Mouse (Mus musculus) CH12.LX (cell line): ENCODE results near the gene Ric8a. TPM values are rescaled to one million over a fixed set of nuclear protein-coding genes. Genes with fewer than 3 reads are reported as not detected.

Source experiments
- DNase-seq: peaks from one replicate; pipeline ENCODE4 v3.0.0-alpha.2; 2013; ENCODE audit errors: extremely low read depth
- H3K27ac ChIP-seq: 2 replicates; pipeline ENCODE4 v1.5.1; 2012; ENCODE audit warnings: low read depth, mild to moderate bottlenecking, control low read depth, moderate library complexity; ENCODE audit not compliant: insufficient read depth
- H3K27me3 ChIP-seq: replicated peaks from 2 replicates; pipeline ENCODE3; 2012; ENCODE audit warnings: inconsistent platforms
- H3K36me3 ChIP-seq, 2 experiments: replicated peaks in 1 of 2; 2 replicates each; pipeline versions ENCODE3 to v1.6.1; 2012; ENCODE audit warnings: inconsistent platforms in 1 of 2, low read length in 1 of 2, mild to moderate bottlenecking in 1 of 2, mixed read lengths in 1 of 2, moderate library complexity in 1 of 2; ENCODE audit not compliant: control insufficient read depth in 1 of 2, insufficient read depth in 1 of 2
- H3K4me1 ChIP-seq, 2 experiments: 2 replicates each; pipeline ENCODE4 v1.6.1; 2012; ENCODE audit warnings: inconsistent platforms in 1 of 2, moderate library complexity in 1 of 2; ENCODE audit not compliant: insufficient read depth in 2 of 2, control insufficient read depth in 1 of 2
- H3K4me2 ChIP-seq: 2 replicates; pipeline ENCODE4 v1.6.1; 2012; ENCODE audit warnings: low read depth, mild to moderate bottlenecking, control low read depth; ENCODE audit not compliant: poor library complexity, insufficient read depth, severe bottlenecking
- H3K4me3 ChIP-seq, 3 experiments: fragments of 150-350 bp in 1 of 3; sonication (generic) in 1 of 3; replicated peaks in 1 of 3; 2 replicates each; pipeline versions ENCODE3 to v1.5.1; 2011 to 2012; ENCODE audit warnings: low read depth in 2 of 3, low read length in 2 of 3, mild to moderate bottlenecking in 2 of 3, moderate library complexity in 2 of 3, control low read depth in 1 of 3, improper control_type of control experiment in 1 of 3, inconsistent platforms in 1 of 3, mixed read lengths in 1 of 3; ENCODE audit not compliant: poor library complexity in 1 of 3
- H3K79me2 ChIP-seq: replicated peaks from 2 replicates; pipeline ENCODE4 v1.6.1; 2012; ENCODE audit warnings: mild to moderate bottlenecking, moderate library complexity; ENCODE audit not compliant: control insufficient read depth, poor library complexity, insufficient read depth, severe bottlenecking; ENCODE audit errors: extremely low read depth
- H3K9ac ChIP-seq: 2 replicates; pipeline ENCODE4 v1.6.1; 2012; ENCODE audit warnings: low read depth, mild to moderate bottlenecking, control low read depth, moderate library complexity; ENCODE audit not compliant: insufficient read depth
- H3K9me3 ChIP-seq: replicated peaks from 2 replicates; pipeline ENCODE3; 2012; ENCODE audit warnings: low read length, inconsistent platforms, mixed read lengths
- CHD1 ChIP-seq: IDR thresholded peaks from 2 replicates; pipeline ENCODE4 v1.6.1; 2012; ENCODE audit warnings: low read depth, low read length, improper control_type of control experiment, inconsistent platforms
- CHD2 ChIP-seq: IDR thresholded peaks from 2 replicates; pipeline ENCODE4 v1.6.1; 2011; ENCODE audit warnings: low read length, improper control_type of control experiment
- CTCF ChIP-seq, 2 experiments: IDR thresholded peaks in 1 of 2; conservative IDR thresholded peaks in 1 of 2; 2 replicates each; pipeline ENCODE4 v1.5.1; 2011 to 2012; ENCODE audit warnings: low read depth in 2 of 2, low read length in 2 of 2, improper control_type of control experiment in 1 of 2, inconsistent platforms in 1 of 2, mild to moderate bottlenecking in 1 of 2, moderate library complexity in 1 of 2
- E2F4 ChIP-seq: IDR thresholded peaks from 2 replicates; pipeline ENCODE4 v1.6.1; 2011; ENCODE audit warnings: low read depth, low read length, improper control_type of control experiment; ENCODE audit not compliant: insufficient replicate concordance
- ELF1 ChIP-seq: IDR thresholded peaks from 2 replicates; pipeline ENCODE4 v1.6.1; 2014; ENCODE audit warnings: low read depth, mild to moderate bottlenecking, inconsistent platforms, low read length, improper control_type of control experiment
- GABPA ChIP-seq: IDR thresholded peaks from 2 replicates; pipeline ENCODE4 v1.6.1; 2012; ENCODE audit warnings: low read depth, low read length, improper control_type of control experiment, inconsistent platforms; ENCODE audit not compliant: insufficient replicate concordance
- IRF4 ChIP-seq: IDR thresholded peaks from 2 replicates; pipeline ENCODE4 v1.6.1; 2014; ENCODE audit warnings: low read depth, mild to moderate bottlenecking, inconsistent platforms, low read length, improper control_type of control experiment
- MAFK ChIP-seq: IDR thresholded peaks from 2 replicates; pipeline ENCODE4 v1.6.1; 2011; ENCODE audit warnings: low read length, improper control_type of control experiment; ENCODE audit not compliant: insufficient replicate concordance
- MAX ChIP-seq: IDR thresholded peaks from 2 replicates; pipeline ENCODE4 v1.6.1; 2011; ENCODE audit warnings: low read length, improper control_type of control experiment
- MAZ ChIP-seq: IDR thresholded peaks from 2 replicates; pipeline ENCODE4 v1.6.1; 2012; ENCODE audit warnings: low read depth, mild to moderate bottlenecking, inconsistent platforms, low read length, improper control_type of control experiment, moderate library complexity
- MXI1 ChIP-seq: IDR thresholded peaks from 2 replicates; pipeline ENCODE4 v1.6.1; 2011; ENCODE audit warnings: mild to moderate bottlenecking, low read depth, low read length, improper control_type of control experiment
- MYC ChIP-seq: IDR thresholded peaks from 2 replicates; pipeline ENCODE4 v1.6.1; 2011; ENCODE audit warnings: low read depth, mild to moderate bottlenecking, improper control_type of control experiment, low read length
- NRF1 ChIP-seq: IDR thresholded peaks from 2 replicates; pipeline ENCODE4 v1.6.1; 2014; ENCODE audit warnings: low read depth, mild to moderate bottlenecking, inconsistent platforms, low read length, improper control_type of control experiment, moderate library complexity
- PAX5 ChIP-seq: IDR thresholded peaks from 2 replicates; pipeline ENCODE4 v1.6.1; 2012; ENCODE audit warnings: low read length, inconsistent platforms, mixed read lengths
- POLR2A ChIP-seq: IDR thresholded peaks from 2 replicates; pipeline ENCODE4 v1.6.1; 2011; ENCODE audit warnings: low read depth, mild to moderate bottlenecking, improper control_type of control experiment, low read length
- RAD21 ChIP-seq: IDR thresholded peaks from 2 replicates; pipeline ENCODE4 v1.6.1; 2011; ENCODE audit warnings: low read depth, mild to moderate bottlenecking, low read length, improper control_type of control experiment, moderate library complexity
- RCOR1 ChIP-seq: conservative IDR thresholded peaks from 2 replicates; pipeline ENCODE4 v1.6.1; 2012; ENCODE audit warnings: low read depth, mild to moderate bottlenecking, inconsistent platforms, low read length, improper control_type of control experiment
- SIN3A ChIP-seq: IDR thresholded peaks from 2 replicates; pipeline ENCODE4 v1.6.1; 2012; ENCODE audit warnings: low read length, improper control_type of control experiment, inconsistent platforms
- SMC3 ChIP-seq: IDR thresholded peaks from 2 replicates; pipeline ENCODE4 v1.6.1; 2011; ENCODE audit warnings: low read depth, low read length, improper control_type of control experiment
- TBP ChIP-seq: conservative IDR thresholded peaks from 2 replicates; pipeline ENCODE4 v1.6.1; 2011; ENCODE audit warnings: low read depth, low read length, improper control_type of control experiment
- TCF12 ChIP-seq: IDR thresholded peaks from 2 replicates; pipeline ENCODE4 v1.6.1; 2014; ENCODE audit warnings: low read depth, mild to moderate bottlenecking, inconsistent platforms, low read length, improper control_type of control experiment
- USF1 ChIP-seq: IDR thresholded peaks from 2 replicates; pipeline ENCODE4 v1.6.1; 2014; ENCODE audit warnings: low read depth, mild to moderate bottlenecking, inconsistent platforms, low read length, improper control_type of control experiment
- ZC3H11A ChIP-seq: IDR thresholded peaks from 2 replicates; pipeline ENCODE4 v1.6.1; 2012; ENCODE audit warnings: low read depth, mild to moderate bottlenecking, inconsistent platforms, low read length, improper control_type of control experiment
- ZKSCAN1 ChIP-seq: IDR thresholded peaks from 2 replicates; pipeline ENCODE4 v1.6.1; 2012; ENCODE audit warnings: low read depth, inconsistent platforms, low read length, improper control_type of control experiment, borderline replicate concordance
- ZMIZ1 ChIP-seq: IDR thresholded peaks from 2 replicates; pipeline ENCODE4 v1.6.1; 2012; ENCODE audit warnings: low read depth, mild to moderate bottlenecking, inconsistent platforms, low read length, improper control_type of control experiment
- ZNF384 ChIP-seq: IDR thresholded peaks from 2 replicates; pipeline ENCODE4 v1.6.1; 2012; ENCODE audit warnings: low read depth, low read length, improper control_type of control experiment, inconsistent platforms
- dilution Hi-C: fragments of 300-500 bp; cut with MboI; formaldehyde crosslinking; loops from 2 replicates; pipeline ENCODE4 v1.14.3; 2020; ENCODE audit warnings: low sequenced_read_pairs; ENCODE audit not compliant: extremely low pct_unique_long_range_greater_than_20kb, extremely low pct_ligation_motif_present
- in situ Hi-C: fragments of 300-500 bp; cut with MboI; formaldehyde crosslinking; loops from 3 replicates; pipeline ENCODE4 v1.14.3; 2019; ENCODE audit warnings: low sequenced_read_pairs, low pct_ligation_motif_present, low pct_unique_long_range_greater_than_20kb, mixed read lengths
- polyA plus RNA-seq: library from polyadenylated mRNA; unstranded; fragments of >175 nt; gene quantifications from 2 replicates; pipeline ENCODE4 v1.2.1, GENCODE M21; 2012; ENCODE audit warnings: low read depth; ENCODE audit not compliant: insufficient read length
- total RNA-seq, 2 experiments: library from RNA; depleted of rRNA; stranded (reverse); fragments of 300-350 nt in 1 of 2; fragments of >200 nt in 1 of 2; gene quantifications; 2 replicates each; pipeline ENCODE4 v1.2.3; 2012 to 2014

Gene Ric8a
- total and polyA plus RNA-seq, 3 experiments, result 54.2 to 80.9 (median 61.9) TPM

- dilution Hi-C loops (no loop called here), in situ Hi-C loops (loop anchor here (25.0 kb wide), 1 partner anchor 741 kb away; the partner anchor contains the start of genes Caly and Prap1)
- Histone ChIP-seq H3K4me3 (peak overlapping the region in 1 of 3 experiments; percentile 11), H3K4me1 (no peaks in the 10 kb centered on the region; a peak in 1 of 4 replicates), H3K79me2 (no peaks in the 10 kb centered on the region), H3K4me2 (peak overlapping the region; percentile 58; the same call in 1 of the 2 replicates), H3K36me3 (no peaks in the 10 kb centered on the region), H3K27ac (no peak overlapping the region), H3K27me3 (peaks cover 77% of the 10 kb centered on the region), H3K9ac (no peak overlapping the region), H3K9me3 (no peaks in the 10 kb centered on the region)
- DNase-seq, result peak; percentile 19
- TF ChIP-seq GABPA (no peak), RCOR1 (no peak), TCF12 (no peak), ZMIZ1 (no peak), E2F4 (no peak), ZC3H11A (no peak), MXI1 (0 out of 2 replicates have a peak, but pooled peaks have one; percentile 28), CHD2 (no peak), CTCF (conservative IDR thresholded peaks at IDR 0.05 in 1 of 2, IDR thresholded peaks at IDR 0.05 in 1 of 2; ENCODE audit: low read depth in 2 of 2, low read length in 2 of 2) (peak in 1 of 2 experiments; percentile 74; a peak in 2 of 4 replicates), SIN3A (0 out of 2 replicates have a peak, but pooled peaks have one; percentile 23), MAFK (0 out of 2 replicates have a peak, but pooled peaks have one; percentile 8), MAX (no peak), SMC3 (peak; percentile 59), ZKSCAN1 (no peak), RAD21 (peak; percentile 65), NRF1 (no peak), IRF4 (no peak), ELF1 (0 out of 2 replicates have a peak, but pooled peaks have one; percentile 16), ZNF384 (no peak), USF1 (no peak), TBP (no peak), POLR2A (no peak), PAX5 (no peak), MAZ (no peak), CHD1 (no peak), MYC (no peak)
Measured at GRCm38 (mm10) chr7:140828171-140828881, 28.4 kb upstream of the Ric8a start.
